Mouse (Mus musculus): Measurements from ENCODE around the gene Coq10b. TPM values are rescaled to one million over a fixed set of nuclear protein-coding genes. Genes with fewer than 3 reads are reported as not detected.
"Not testable (repeated sequence)": the region's sequence is repeated elsewhere in the genome, so short reads cannot be mapped to it uniquely, and the experiment has no call there.

Coq10b gene
- polyA plus RNA-seq, 1 experiment from 2014 or later = 32.5 TPM

DNA sequence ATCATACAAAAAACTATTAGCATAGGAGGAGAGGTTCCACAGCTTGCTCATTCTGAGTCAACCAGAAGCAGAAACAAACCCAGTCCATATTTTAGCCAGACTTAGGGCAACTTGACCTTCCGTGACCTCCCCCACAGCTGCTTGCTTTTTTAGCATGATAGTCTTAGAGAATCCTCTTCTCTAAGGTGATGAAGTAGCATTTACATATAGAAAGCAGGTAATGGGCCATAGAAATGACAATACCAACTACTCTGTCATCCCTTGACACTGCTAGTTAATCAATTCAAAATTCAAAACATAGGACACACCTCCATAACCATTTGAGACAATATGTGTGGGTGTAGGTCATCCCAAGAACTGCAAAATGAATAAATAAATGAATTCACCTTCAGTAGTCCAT lies 12.6 kb upstream of the Coq10b start:
- no peak overlapping the region for H3K9ac ChIP-seq
- H3K4me2 ChIP-seq = no peak overlapping the region
- H3K9me3 ChIP-seq = peaks cover 14% of the 10 kb centered on the region; the same call in 1 of the 2 replicates
- no peaks in the 10 kb centered on the region for H3K27me3 ChIP-seq
- H3K27ac ChIP-seq (replicated peaks) = no peak overlapping the region
- no peaks in the 10 kb centered on the region for H3K4me1 ChIP-seq (replicated peaks)
- ATAC-seq (ENCODE audit: low read depth) = no peak
- WGBS = 94% methylated on average over 1 of the region's 1 CpGs
- no peak overlapping the region for H3K4me3 ChIP-seq
- H3K36me3 ChIP-seq = no peaks in the 10 kb centered on the region

DNA sequence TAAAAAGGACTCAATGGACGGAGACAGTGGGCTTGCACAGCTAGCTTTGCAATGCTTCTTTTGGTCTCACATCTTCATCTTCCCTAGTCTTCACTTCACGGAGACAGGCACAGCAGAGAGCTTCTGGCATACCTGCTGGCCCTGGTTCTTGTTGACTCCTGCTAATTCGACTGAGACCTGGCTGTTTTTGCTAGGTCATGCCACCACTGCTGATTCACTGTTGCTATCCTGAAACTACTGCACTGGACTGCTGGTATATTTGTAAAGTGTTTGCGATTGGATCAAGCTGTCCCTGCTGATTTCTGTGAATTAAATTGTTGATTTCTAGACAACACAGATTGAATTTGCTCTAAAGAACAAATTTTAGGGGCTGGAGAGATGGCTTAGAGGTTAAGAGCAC lies 10.9 kb upstream of the Coq10b start:
- Histone ChIP-seq H3K36me3 (no peaks in the 10 kb centered on the region), H3K9ac (no peak overlapping the region), H3K4me3 (no peak overlapping the region), H3K4me1 (replicated peaks) (no peaks in the 10 kb centered on the region), H3K4me2 (no peak overlapping the region), H3K9me3 (peaks cover 14% of the 10 kb centered on the region; the same call in 1 of the 2 replicates), H3K27me3 (no peaks in the 10 kb centered on the region), H3K27ac (replicated peaks) (no peak overlapping the region)
- WGBS = 92% methylated on average over 4 of the region's 4 CpGs
- ATAC-seq (ENCODE audit: low read depth) = no peak

DNA sequence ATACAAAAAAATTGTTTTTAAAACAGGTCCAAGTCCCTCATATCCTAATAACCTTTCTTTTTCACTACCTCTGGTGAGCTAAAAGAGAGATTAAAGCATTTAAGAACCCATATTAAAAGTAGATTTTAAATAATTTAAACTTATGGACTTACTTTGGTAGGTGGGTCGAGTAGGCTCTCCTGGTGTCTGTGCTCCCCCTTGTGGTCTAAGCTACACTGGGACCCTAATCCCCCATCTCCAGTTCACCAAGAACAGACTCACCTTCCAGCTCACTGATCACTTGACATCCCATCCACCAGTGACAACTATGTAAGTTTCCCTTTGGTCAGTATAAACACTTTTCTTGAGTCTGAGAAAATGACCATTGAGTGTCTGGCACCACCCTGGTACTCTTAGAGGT lies 10.3 kb upstream of the Coq10b start:
- ATAC-seq (ENCODE audit: low read depth) = no peak

GRCm38 (mm10) chr1:55043164-55043563 lies 9.4 kb upstream of the Coq10b start:
- Histone ChIP-seq H3K9me3 (peaks cover 14% of the 10 kb centered on the region; the same call in 1 of the 2 replicates), H3K27ac (replicated peaks) (no peak overlapping the region), H3K4me2 (no peak overlapping the region), H3K4me1 (replicated peaks) (no peaks in the 10 kb centered on the region), H3K9ac (no peak overlapping the region), H3K4me3 (no peak overlapping the region), H3K36me3 (no peaks in the 10 kb centered on the region), H3K27me3 (no peaks in the 10 kb centered on the region)
- ATAC-seq (ENCODE audit: low read depth) = no peak
- 87% methylated on average over 3 of the region's 3 CpGs for WGBS

More for the DNA sequence above, 10.3 kb upstream of the Coq10b start:
- Histone ChIP-seq H3K4me1 (replicated peaks) (no peaks in the 10 kb centered on the region), H3K27me3 (no peaks in the 10 kb centered on the region), H3K4me3 (no peak overlapping the region), H3K9me3 (peaks cover 14% of the 10 kb centered on the region; the same call in 1 of the 2 replicates), H3K27ac (replicated peaks) (no peak overlapping the region), H3K9ac (no peak overlapping the region), H3K4me2 (no peak overlapping the region), H3K36me3 (no peaks in the 10 kb centered on the region)
- 48% methylated on average over 1 of the region's 1 CpGs for WGBS

DNA sequence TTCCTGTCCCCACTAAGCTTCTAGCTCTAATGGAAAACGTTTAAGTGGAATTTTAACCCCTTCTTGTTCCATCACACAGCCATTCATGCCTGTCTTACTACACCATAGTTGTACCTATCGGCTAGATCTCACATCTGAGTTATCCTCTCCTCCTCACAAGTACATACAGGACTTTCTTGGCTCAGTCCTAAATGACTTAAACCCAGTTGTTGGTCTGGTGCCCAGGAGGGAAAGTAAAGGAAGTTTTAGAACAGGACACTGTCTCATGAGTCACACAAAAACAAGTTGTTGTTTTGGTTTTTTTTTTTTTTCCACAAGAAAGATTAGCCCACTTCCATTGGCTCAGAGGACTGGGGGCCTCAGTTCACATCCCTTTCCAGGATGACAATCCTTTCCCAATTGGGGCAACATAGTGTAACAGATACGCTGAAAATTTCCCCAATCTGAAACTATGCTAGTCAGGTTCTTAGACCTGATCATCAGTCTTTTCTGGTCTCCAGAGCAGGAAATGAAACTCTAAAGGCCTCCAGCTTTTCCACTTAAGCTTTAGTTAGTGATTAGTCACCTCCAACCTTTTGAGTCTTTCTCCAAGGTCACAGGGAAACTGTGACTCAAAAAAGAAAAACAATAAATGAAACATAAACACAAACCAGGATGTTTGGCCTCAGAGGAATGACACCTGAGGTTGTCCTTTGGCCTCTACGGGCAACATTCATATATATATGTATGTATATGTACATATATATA lies 3.6 kb upstream of the Coq10b start:
- Histone ChIP-seq H3K4me2 (no peak overlapping the region), H3K4me1 (replicated peaks) (peaks cover 16% of the 10 kb centered on the region), H3K27me3 (peaks cover 6% of the 10 kb centered on the region; the same call in 1 of the 2 replicates), H3K9ac (no peak overlapping the region), H3K27ac (replicated peaks) (no peak overlapping the region), H3K9me3 (0 out of 2 replicates have a peak, but pooled peaks cover 5% of the 10 kb centered on the region), H3K4me3 (no peak overlapping the region), H3K36me3 (no peaks in the 10 kb centered on the region)
- WGBS = 71% methylated on average over 4 of the region's 4 CpGs
- no peak for ATAC-seq (ENCODE audit: low read depth)

DNA sequence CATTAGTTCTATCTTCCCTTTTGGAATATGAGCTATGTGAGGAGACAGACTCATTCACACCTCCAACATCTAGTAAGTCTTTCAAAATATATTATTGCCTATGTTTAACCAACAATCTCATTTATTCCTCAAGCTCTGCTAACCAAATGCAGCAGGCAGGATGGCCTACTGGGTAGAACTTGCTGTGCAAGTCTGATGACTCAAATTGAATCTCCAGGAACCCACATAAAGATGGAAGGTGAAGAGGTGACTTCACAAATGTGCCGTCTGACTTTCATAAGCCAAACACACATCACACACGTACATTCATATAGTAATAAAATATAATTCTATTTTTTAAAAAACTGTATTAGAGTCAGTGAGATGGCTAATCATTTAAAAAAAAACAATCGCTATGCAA lies 899 bp upstream of the Coq10b start:
- peaks cover 6% of the 10 kb centered on the region; the same call in 1 of the 2 replicates for H3K27me3 ChIP-seq
- peak overlapping the region; percentile 82 for H3K4me3 ChIP-seq
- peak overlapping the region; percentile 78 for H3K9ac ChIP-seq
- 0 out of 2 replicates have a peak, but pooled peaks cover under 1% of the 10 kb centered on the region for H3K36me3 ChIP-seq
- 0 out of 2 replicates have a peak, but pooled peaks cover 5% of the 10 kb centered on the region for H3K9me3 ChIP-seq
- no peak overlapping the region for H3K27ac ChIP-seq (replicated peaks)
- no peak for ATAC-seq (ENCODE audit: low read depth)
- H3K4me1 ChIP-seq (replicated peaks) = peaks cover 23% of the 10 kb centered on the region
- H3K4me2 ChIP-seq = peak overlapping the region; percentile 64
- WGBS = 76% methylated on average over 3 of the region's 3 CpGs

GRCm38 (mm10) chr1:55053005-55053404 lies 435 bp downstream of the Coq10b start:
- peak; percentile 60 for ATAC-seq (ENCODE audit: low read depth)

GRCm38 (mm10) chr1:55053596-55053995 lies 1.0 kb downstream of the Coq10b start:
- no peak overlapping the region for H3K27ac ChIP-seq (replicated peaks)
- H3K4me1 ChIP-seq (replicated peaks) = peaks cover 23% of the 10 kb centered on the region
- no peak for ATAC-seq (ENCODE audit: low read depth)
- peak overlapping the region; percentile 68 for H3K4me2 ChIP-seq
- H3K4me3 ChIP-seq = peak overlapping the region; percentile 82
- WGBS = 79% methylated on average over 4 of the region's 4 CpGs
- peak overlapping the region; percentile 81 for H3K9ac ChIP-seq
- H3K27me3 ChIP-seq = peaks cover 6% of the 10 kb centered on the region; the same call in 1 of the 2 replicates
- H3K9me3 ChIP-seq = 0 out of 2 replicates have a peak, but pooled peaks cover 5% of the 10 kb centered on the region
- H3K36me3 ChIP-seq = peaks cover 4% of the 10 kb centered on the region; the same call in 1 of the 2 replicates

More at GRCm38 (mm10) chr1:55053005-55053404, 435 bp downstream of the Coq10b start:
- Histone ChIP-seq H3K27ac (replicated peaks) (peak overlapping the region; percentile 83), H3K4me2 (peak overlapping the region; percentile 68), H3K9me3 (0 out of 2 replicates have a peak, but pooled peaks cover 5% of the 10 kb centered on the region), H3K9ac (peak overlapping the region; percentile 81), H3K4me1 (replicated peaks) (peaks cover 23% of the 10 kb centered on the region), H3K4me3 (peak overlapping the region; percentile 82), H3K36me3 (peaks cover 4% of the 10 kb centered on the region; the same call in 1 of the 2 replicates), H3K27me3 (peaks cover 6% of the 10 kb centered on the region; the same call in 1 of the 2 replicates)
- WGBS = under 1% methylated on average over 42 of the region's 42 CpGs

GRCm38 (mm10) chr1:55055322-55056115 lies 2.9 kb downstream of the Coq10b start:
- Histone ChIP-seq H3K36me3 (peaks cover 4% of the 10 kb centered on the region; the same call in 1 of the 2 replicates), H3K27ac (replicated peaks) (no peak overlapping the region), H3K9ac (no peak overlapping the region), H3K27me3 (0 out of 2 replicates have a peak, but pooled peaks cover 3% of the 10 kb centered on the region), H3K4me1 (replicated peaks) (peaks cover 23% of the 10 kb centered on the region), H3K4me2 (no peak overlapping the region), H3K4me3 (no peak overlapping the region), H3K9me3 (no peaks in the 10 kb centered on the region)
- no peak for ATAC-seq (ENCODE audit: low read depth)
- WGBS = 87% methylated on average over 5 of the region's 5 CpGs

- Histone ChIP-seq H3K36me3 (peaks cover 16% of the 10 kb centered on the region), H3K4me1 (replicated peaks) (peaks cover 13% of the 10 kb centered on the region)
- not testable (repeated sequence) for H3K4me2 ChIP-seq; H3K27ac ChIP-seq (replicated peaks); H3K9me3 ChIP-seq; ATAC-seq (ENCODE audit: low read depth); H3K9ac ChIP-seq; H3K4me3 ChIP-seq; H3K27me3 ChIP-seq
- WGBS = 75% methylated on average over 3 of the region's 3 CpGs
These were observed 5.8 kb downstream of the Coq10b start for GRCm38 (mm10) chr1:55058383-55058782.

DNA sequence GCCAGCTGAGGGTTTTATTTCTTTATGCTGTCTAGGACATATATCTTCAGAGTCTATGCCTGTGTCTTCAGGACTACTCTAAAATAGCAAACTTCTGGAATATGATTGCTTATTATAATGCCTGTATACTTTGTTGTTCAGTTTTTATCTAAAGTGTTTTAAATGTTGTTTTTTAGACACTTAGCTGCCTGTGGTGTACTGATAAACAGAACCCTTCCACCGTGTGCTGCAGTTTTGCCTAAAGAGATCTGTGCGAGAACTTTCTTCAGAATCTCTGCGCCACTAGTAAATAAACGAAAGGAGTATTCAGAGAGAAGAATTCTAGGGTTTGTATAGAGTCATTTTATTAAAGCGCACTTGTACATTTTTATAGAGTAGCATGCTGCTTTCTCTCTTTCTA lies 8.5 kb downstream of the Coq10b start:
- H3K4me1 ChIP-seq (replicated peaks) = no peaks in the 10 kb centered on the region
- 91% methylated on average over 5 of the region's 5 CpGs for WGBS
- no peak for ATAC-seq (ENCODE audit: low read depth)

DNA sequence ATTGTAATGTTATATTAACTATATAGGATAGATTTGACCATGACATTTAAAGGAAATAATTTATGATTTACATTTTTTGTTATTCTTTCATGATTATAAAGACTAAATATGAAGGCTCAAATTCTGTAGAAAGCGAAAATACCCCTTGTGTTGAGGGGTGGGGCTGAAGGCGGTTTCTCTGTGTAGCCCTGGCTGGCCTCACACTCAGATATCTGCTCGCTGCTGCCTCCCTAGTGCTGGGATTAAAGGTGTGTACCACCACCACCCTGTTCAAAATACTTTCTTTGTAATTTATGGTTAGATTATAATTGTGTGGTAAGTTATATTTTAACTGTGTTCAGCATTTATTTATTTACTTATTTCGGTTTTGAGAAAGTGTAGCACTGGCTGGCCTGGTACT lies 9.2 kb downstream of the Coq10b start:
- H3K9me3 ChIP-seq = no peaks in the 10 kb centered on the region

More for the DNA sequence above, 8.5 kb downstream of the Coq10b start:
- Histone ChIP-seq H3K4me2 (no peak overlapping the region), H3K9me3 (no peaks in the 10 kb centered on the region), H3K36me3 (peaks cover 38% of the 10 kb centered on the region), H3K9ac (no peak overlapping the region), H3K4me3 (no peak overlapping the region), H3K27me3 (no peaks in the 10 kb centered on the region), H3K27ac (replicated peaks) (no peak overlapping the region)

More for the DNA sequence above, 9.2 kb downstream of the Coq10b start:
- H3K4me1 ChIP-seq (replicated peaks) = no peaks in the 10 kb centered on the region
- no peak overlapping the region for H3K4me3 ChIP-seq
- no peaks in the 10 kb centered on the region for H3K27me3 ChIP-seq
- no peak overlapping the region for H3K27ac ChIP-seq (replicated peaks)
- 94% methylated on average over 4 of the region's 4 CpGs for WGBS
- no peak overlapping the region for H3K4me2 ChIP-seq
- ATAC-seq (ENCODE audit: low read depth) = no peak
- H3K9ac ChIP-seq = no peak overlapping the region
- H3K36me3 ChIP-seq = peaks cover 44% of the 10 kb centered on the region
